Mouse (Mus musculus) kidney, adult 11 months (tissue): ENCODE data around the gene Mthfd1l.
"Not testable (repeated sequence)": the region's sequence is repeated elsewhere in the genome, so short reads cannot be mapped to it uniquely, and the experiment has no call there.

Experiments
- DNase-seq: peaks from one replicate; pipeline ENCODE4 v3.0.0; 2022

Gene Mthfd1l

GRCm38 (mm10) chr10:4046496-4046895 is 73.6 kb downstream of the Mthfd1l start:
- peak; percentile 11 for DNase-seq

GRCm38 (mm10) chr10:4047666-4048065 is 74.7 kb downstream of the Mthfd1l start:
- no peak for DNase-seq

- DNase-seq = no peak
Measured at GRCm38 (mm10) chr10:4050236-4050635, 77.3 kb downstream of the Mthfd1l start.

GRCm38 (mm10) chr10:4052711-4053110 is 79.8 kb downstream of the Mthfd1l start:
- DNase-seq = no peak

DNA sequence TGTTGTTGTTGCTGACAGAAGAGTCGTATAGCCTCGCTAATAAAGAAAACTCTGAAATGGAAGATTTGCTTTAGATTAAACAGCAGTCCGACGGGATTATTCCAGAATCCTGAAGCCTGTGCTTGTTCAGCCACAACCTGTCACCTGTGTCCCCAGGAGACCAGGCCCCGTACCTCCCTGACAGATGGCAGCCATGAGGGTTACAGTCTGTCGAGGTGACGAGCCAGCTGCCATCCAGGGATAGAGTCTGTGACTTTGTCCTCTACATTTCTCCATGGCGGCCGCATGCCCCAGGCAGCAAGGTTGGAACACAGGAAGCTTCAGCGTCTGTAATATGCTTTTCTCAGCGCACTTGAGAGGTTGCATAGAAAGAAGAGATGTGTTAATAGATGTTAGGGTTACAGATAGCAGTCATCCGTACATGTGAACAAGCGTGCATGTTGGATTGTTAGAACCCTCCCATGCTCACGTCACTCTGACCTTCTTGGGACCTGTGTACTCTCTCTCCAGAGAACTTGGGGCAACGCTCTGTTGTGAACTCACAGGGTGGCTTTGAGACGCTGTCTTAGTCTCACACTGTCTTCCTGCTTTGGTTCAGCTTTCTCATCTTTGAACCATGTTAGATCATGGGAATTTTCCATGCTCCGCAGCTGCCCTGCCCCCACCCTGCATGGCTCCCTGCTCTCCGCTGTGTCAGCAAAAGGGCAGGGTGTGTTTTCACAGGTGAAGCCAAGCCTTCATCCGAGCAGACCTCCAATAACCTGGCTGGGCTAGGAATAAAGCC is 80.6 kb downstream of the Mthfd1l start:
- peak; percentile 64 for DNase-seq

DNA sequence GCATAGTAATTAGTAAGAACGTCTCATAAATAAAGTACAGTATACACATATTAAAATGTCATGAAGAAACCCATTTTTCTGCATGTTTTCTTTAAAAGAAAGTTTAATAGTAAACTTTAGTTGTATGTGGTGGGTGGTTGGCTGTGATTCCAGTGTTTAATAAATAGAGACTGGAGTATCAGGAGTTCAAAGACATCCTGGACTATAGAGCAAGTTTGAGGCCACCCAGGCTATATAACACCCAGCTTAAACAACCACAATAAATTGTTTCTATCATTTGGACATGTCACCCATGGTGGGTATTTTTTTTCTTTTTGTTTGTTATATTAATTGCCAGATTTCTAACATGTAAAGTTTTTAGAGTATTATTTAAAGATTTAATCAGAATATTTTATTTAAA is 81.7 kb downstream of the Mthfd1l start:
- DNase-seq = no peak

DNA sequence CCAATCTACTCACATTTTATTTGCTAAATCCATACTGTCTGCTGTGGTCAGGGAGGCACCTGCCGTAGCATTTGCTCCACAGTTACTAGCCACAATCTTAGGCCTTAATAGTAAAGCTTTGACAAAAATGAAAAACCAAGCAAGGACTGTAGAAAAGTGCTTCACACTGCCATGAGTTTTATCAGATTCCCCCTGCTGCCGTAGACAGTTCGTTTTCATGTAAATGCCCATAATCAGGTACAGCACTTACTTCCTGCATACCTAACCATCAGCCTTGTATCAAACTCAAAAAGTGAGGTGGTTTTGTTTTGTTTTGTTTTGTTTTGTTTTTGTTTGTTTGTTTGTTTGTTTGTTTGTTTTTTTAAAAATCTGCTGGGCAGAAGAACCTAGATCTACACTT is 84.5 kb downstream of the Mthfd1l start:
- DNase-seq = no peak

GRCm38 (mm10) chr10:4057832-4058231 is 84.9 kb downstream of the Mthfd1l start:
- DNase-seq = no peak

- DNase-seq = no peak
Measured at GRCm38 (mm10) chr10:4061071-4061987, 88.4 kb downstream of the Mthfd1l start.

- no peak for DNase-seq
Measured at GRCm38 (mm10) chr10:4063537-4063936, 90.6 kb downstream of the Mthfd1l start.

GRCm38 (mm10) chr10:4065295-4066084 is 92.6 kb downstream of the Mthfd1l start:
- DNase-seq = no peak

DNA sequence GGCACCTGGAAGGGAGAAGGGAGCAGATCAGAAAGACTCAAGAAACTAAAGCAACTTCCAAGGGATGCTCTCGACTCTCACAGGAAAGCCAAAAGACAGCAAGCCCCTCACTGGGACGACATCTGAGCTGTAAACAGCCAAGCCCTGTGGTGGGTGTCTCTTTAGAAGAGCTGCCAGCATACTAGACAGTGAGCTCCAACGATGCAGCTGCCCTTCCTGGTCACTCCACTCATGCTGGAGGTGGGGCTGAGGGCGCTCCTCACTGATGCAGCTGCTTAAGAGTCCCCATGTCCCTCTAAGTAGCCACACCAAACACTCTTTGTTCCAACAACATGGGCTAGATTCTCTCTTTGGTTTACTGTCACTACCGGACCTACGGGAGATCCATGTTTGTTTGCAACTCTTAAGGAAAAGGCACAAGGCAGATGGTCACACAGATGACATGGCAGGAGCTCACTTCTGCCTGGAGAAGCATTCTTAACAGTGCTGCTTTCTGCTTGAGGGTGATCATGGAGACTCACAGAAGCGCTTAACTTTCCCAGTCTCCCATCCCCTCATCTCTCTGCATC is 96.4 kb downstream of the Mthfd1l start:
- no peak for DNase-seq

DNA sequence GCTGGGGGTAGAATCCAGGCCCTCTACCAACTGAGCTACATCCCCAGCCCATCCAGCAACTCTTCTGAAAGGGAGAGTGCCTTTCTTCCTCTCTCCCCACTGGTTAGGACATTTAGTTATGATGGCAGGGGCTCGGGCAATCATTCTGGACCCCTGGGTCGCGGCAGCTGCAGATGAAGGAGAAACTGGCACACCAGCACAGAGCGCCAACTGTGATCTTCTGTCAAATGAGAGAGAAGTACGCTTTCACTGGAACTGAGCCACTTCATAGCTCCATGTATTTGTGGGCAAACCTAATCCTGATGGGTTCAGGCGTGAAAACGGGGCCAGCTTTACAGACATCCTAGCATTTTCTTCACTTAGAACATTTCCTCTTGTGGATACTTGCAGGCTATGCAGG is 97.1 kb downstream of the Mthfd1l start:
- DNase-seq = no peak

GRCm38 (mm10) chr10:4071069-4071844 is 98.3 kb downstream of the Mthfd1l start:
- no peak for DNase-seq

GRCm38 (mm10) chr10:4071845-4072345 is 99.0 kb downstream of the Mthfd1l start:
- no peak for DNase-seq

GRCm38 (mm10) chr10:4072491-4072890 is 99.6 kb downstream of the Mthfd1l start:
- not testable (repeated sequence) for DNase-seq

DNA sequence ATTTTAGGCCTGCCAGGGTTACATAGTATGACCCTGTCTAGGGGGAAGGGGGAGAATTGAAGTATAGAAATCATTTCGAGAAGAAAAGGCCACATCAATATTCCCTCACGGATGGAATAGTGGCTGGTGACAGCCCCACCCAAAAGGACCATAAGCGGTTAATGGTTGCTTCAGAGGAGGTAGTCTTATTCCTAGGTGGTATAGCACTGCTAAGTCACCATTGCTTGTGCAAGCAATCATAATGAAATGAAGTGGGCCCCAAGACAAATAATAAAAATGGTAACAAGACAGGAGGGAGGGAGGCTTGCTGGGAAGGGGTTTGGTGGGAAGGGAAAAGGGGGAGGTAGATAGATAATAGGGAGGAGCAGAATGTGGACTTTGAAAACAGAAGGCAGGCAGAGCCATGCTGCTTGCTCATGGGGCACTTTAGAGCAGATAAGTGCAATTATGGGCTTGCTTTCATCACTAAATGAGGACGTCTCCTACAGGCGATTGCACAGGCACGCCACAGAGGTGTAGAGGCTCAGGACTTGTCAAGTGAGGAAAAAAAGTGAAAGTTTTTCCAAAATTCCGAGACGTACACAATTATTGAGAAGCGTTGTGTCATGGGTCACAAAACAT is 105.4 kb downstream of the Mthfd1l start:
- no peak for DNase-seq

- peak; percentile 8 for DNase-seq
Measured at GRCm38 (mm10) chr10:4078979-4079630, 106.2 kb downstream of the Mthfd1l start.

GRCm38 (mm10) chr10:4079643-4080244 is 106.8 kb downstream of the Mthfd1l start:
- DNase-seq = peak; percentile 74

DNA sequence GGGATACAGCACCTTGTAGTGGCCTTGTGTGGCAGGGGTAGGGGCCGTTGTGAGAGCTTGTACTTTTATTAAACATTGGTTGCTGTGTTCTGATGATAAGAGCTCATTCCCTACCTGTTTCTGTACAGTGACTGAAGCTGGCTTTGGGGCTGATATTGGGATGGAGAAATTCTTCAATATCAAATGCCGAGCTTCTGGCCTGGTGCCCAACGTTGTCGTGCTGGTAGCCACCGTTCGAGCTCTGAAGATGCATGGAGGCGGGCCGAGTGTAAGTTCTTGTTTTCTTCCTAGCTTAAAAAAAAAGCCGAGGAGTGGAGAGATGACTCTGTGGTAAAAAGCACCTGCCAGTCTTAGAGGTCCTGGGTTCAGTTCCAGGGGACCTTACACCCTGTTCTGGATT is 110.7 kb downstream of the Mthfd1l start:
- no peak for DNase-seq
